Mouse (Mus musculus) skeletal muscle tissue, adult 2 months (tissue): Measurements from ENCODE around the gene Traf3.

Experiments
- DNase-seq: peaks from one replicate; pipeline ENCODE4 v3.0.0-alpha.2; 2012; ENCODE audit warnings: low read depth, low spot score

The Traf3 gene

GRCm38 (mm10) chr12:111153946-111154345 is 12.2 kb upstream of the Traf3 start:
- no peak for DNase-seq

GRCm38 (mm10) chr12:111154641-111155040 is 11.5 kb upstream of the Traf3 start:
- no peak for DNase-seq

GRCm38 (mm10) chr12:111155756-111156155 is 10.4 kb upstream of the Traf3 start:
- DNase-seq: no peak

GRCm38 (mm10) chr12:111159659-111160428 is 6.3 kb upstream of the Traf3 start:
- peak; percentile 26 for DNase-seq

GRCm38 (mm10) chr12:111160871-111161270 is 5.3 kb upstream of the Traf3 start:
- DNase-seq: no peak

GRCm38 (mm10) chr12:111161943-111162311 is 4.2 kb upstream of the Traf3 start:
- DNase-seq: no peak

GRCm38 (mm10) chr12:111162312-111163061 is 3.7 kb upstream of the Traf3 start:
- DNase-seq: no peak

- DNase-seq: peak; percentile 87
These were observed 1.8 kb upstream of the Traf3 start for GRCm38 (mm10) chr12:111164310-111164751.

- no peak for DNase-seq
These were observed 891 bp upstream of the Traf3 start for GRCm38 (mm10) chr12:111165146-111165812.

- DNase-seq: no peak
These were observed 615 bp downstream of the Traf3 start for GRCm38 (mm10) chr12:111166681-111167289.

GRCm38 (mm10) chr12:111168891-111169290 is 2.7 kb downstream of the Traf3 start:
- no peak for DNase-seq

- DNase-seq: no peak
These were observed 12.6 kb downstream of the Traf3 start for GRCm38 (mm10) chr12:111178772-111179171.

- DNase-seq: no peak
These were observed 15.7 kb downstream of the Traf3 start for GRCm38 (mm10) chr12:111181848-111182247.

- no peak for DNase-seq
These were observed 16.2 kb downstream of the Traf3 start for GRCm38 (mm10) chr12:111182378-111182777.

- no peak for DNase-seq
These were observed 18.3 kb downstream of the Traf3 start, which contains the start of gene 4930595D18Rik for GRCm38 (mm10) chr12:111184476-111184875. 4930595D18Rik (minus strand) TSS chr12:111184491.

- DNase-seq: no peak
These were observed 20.8 kb downstream of the Traf3 start for GRCm38 (mm10) chr12:111186986-111187385.

- no peak for DNase-seq
These were observed 22.1 kb downstream of the Traf3 start for GRCm38 (mm10) chr12:111188295-111188694.

- DNase-seq: no peak
These were observed 24.2 kb downstream of the Traf3 start for GRCm38 (mm10) chr12:111190355-111190754.

GRCm38 (mm10) chr12:111190891-111191290 is 24.7 kb downstream of the Traf3 start:
- DNase-seq: no peak

- DNase-seq: no peak
These were observed 26.6 kb downstream of the Traf3 start for GRCm38 (mm10) chr12:111192777-111193176.

- DNase-seq: no peak
These were observed 27.2 kb downstream of the Traf3 start for GRCm38 (mm10) chr12:111193331-111193730.

- DNase-seq: no peak
These were observed 30.4 kb downstream of the Traf3 start for GRCm38 (mm10) chr12:111196548-111196947.
